Mouse (Mus musculus): Measurements from ENCODE around the gene Kcnq1. TPM values are rescaled to one million over a fixed set of nuclear protein-coding genes. Genes with fewer than 3 reads are reported as not detected.

Kcnq1 gene
- polyA plus RNA-seq, 1 experiment: 41.8 TPM

DNA sequence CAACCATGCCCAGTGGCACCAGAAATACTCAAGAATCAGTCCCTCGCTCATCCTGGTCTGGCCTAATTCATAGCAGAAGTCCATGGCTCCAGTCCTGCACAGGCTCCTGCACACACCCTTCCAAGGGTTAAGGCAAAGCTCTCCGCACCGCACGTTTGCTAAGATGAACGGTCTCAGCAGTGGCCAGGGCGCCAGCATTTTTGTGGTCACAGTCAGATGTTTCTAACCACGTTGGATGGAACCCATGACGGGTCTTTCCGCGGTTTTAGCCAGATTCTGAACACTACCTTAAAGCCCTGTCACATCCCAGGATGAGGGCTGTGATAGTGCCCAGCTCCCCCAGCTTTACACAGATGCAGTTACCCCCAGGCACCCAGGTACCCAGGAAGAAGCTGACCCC lies 293.6 kb downstream of the Kcnq1 start:
- H3K27me3 ChIP-seq (ENCODE audit: control insufficient read depth, insufficient read depth, low read length): no peaks in the 10 kb centered on the region
- 77% methylated on average over 10 of the region's 10 CpGs for WGBS
- H3K4me3 ChIP-seq (ENCODE audit: low read depth, low read length): no peak overlapping the region
- peaks cover 6% of the 10 kb centered on the region; the same call in 1 of the 2 replicates for H3K4me1 ChIP-seq (ENCODE audit: control insufficient read depth, insufficient read depth, insufficient read length, low read length)
- TF ChIP-seq CTCF (IDR thresholded peaks at IDR 0.05; ENCODE audit: extremely low read depth, insufficient read length, insufficient replicate concordance, low read depth, low read length): no peak
- no peak for TF ChIP-seq POLR2A (IDR thresholded peaks at IDR 0.05; ENCODE audit: low read depth, low read length)
- no peak overlapping the region for H3K27ac ChIP-seq (ENCODE audit: insufficient read depth, low read depth, low read length)
- no peaks in the 10 kb centered on the region for H3K36me3 ChIP-seq (ENCODE audit: control insufficient read depth, insufficient read depth, low read length)

DNA sequence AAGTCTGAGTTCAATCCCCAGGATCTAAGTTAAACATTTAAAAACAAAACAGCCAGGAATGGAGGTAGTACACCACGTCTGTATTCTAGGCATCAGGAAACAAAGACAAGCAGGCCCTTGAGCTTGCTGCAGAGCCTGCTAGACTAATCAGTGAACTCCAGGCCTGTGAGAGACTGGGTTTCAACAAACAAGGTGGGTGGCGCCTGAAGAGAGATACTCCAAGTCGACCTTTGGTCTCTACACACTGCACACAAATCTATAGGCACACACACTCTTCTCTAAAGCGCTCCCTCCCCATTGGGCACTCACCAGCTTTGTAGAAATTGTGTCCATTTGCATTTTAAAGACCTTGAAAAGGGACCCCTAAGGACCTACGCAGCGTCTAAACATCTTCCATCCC lies 294.4 kb downstream of the Kcnq1 start:
- Histone ChIP-seq H3K4me3 (ENCODE audit: low read depth, low read length) (no peak overlapping the region), H3K4me1 (ENCODE audit: control insufficient read depth, insufficient read depth, insufficient read length, low read length) (no peaks in the 10 kb centered on the region; the same call in 1 of the 2 replicates), H3K36me3 (ENCODE audit: control insufficient read depth, insufficient read depth, low read length) (no peaks in the 10 kb centered on the region), H3K27me3 (ENCODE audit: control insufficient read depth, insufficient read depth, low read length) (no peaks in the 10 kb centered on the region), H3K27ac (ENCODE audit: insufficient read depth, low read depth, low read length) (no peak overlapping the region)
- TF ChIP-seq CTCF (IDR thresholded peaks at IDR 0.05; ENCODE audit: extremely low read depth, insufficient read length, insufficient replicate concordance, low read depth, low read length) (no peak), POLR2A (IDR thresholded peaks at IDR 0.05; ENCODE audit: low read depth, low read length) (no peak)
- WGBS: 47% methylated on average over 6 of the region's 6 CpGs

DNA sequence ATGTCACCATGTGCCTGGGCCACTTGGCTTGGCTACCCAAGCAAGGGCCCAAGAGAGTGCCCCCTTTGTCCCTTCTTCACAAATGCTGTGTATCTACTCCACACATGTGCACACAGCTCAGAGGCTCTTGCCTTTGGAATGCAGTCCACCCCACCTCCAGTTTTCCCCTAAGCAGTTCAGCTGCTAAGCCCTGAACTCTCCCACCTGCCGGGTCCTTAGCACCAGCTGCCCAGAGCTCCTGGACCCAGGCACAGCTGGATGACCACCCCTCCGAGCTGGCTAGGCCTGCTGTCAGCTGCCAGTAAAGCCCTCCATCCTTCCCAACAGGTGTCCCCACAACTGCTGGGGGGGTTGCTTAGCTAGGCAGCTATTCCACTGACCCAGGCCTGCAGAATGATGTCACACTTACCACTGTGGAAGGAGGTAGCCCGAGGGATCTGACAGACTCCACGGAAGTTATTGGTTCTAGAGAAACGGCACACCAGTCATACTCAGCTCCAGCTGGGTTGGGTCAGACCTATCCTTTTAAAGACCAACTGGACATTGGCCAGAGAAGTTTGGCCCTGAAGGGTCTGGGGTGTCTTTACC lies 295.4 kb downstream of the Kcnq1 start:
- Histone ChIP-seq H3K4me1 (ENCODE audit: control insufficient read depth, insufficient read depth, insufficient read length, low read length) (no peaks in the 10 kb centered on the region), H3K36me3 (ENCODE audit: control insufficient read depth, insufficient read depth, low read length) (no peaks in the 10 kb centered on the region), H3K4me3 (ENCODE audit: low read depth, low read length) (no peak overlapping the region), H3K27me3 (ENCODE audit: control insufficient read depth, insufficient read depth, low read length) (no peaks in the 10 kb centered on the region), H3K27ac (ENCODE audit: insufficient read depth, low read depth, low read length) (no peak overlapping the region)
- 81% methylated on average over 5 of the region's 5 CpGs for WGBS
- TF ChIP-seq CTCF (IDR thresholded peaks at IDR 0.05; ENCODE audit: extremely low read depth, insufficient read length, insufficient replicate concordance, low read depth, low read length) (no peak), POLR2A (IDR thresholded peaks at IDR 0.05; ENCODE audit: low read depth, low read length) (no peak)

DNA sequence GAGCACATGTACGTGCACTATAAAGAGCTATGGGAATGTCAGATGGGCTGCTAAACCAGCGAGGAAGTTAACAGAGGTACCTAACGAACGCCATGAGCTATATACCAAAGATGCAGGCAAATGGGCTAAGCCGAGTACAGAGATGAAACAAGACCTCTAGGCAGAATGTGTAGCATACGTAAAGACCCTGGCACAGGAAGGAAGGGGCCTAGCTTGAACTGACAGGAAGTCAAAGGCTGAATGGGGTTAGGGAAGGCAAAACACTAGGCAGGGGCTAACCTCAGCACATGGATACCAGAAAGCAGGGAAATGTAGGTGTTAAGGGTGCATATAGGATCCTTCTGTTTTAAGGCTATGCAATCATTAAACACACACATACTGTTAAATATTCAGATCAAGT lies 298.1 kb downstream of the Kcnq1 start:
- Histone ChIP-seq H3K4me3 (ENCODE audit: low read depth, low read length) (no peak overlapping the region), H3K4me1 (ENCODE audit: control insufficient read depth, insufficient read depth, insufficient read length, low read length) (no peaks in the 10 kb centered on the region), H3K27me3 (ENCODE audit: control insufficient read depth, insufficient read depth, low read length) (no peaks in the 10 kb centered on the region), H3K27ac (ENCODE audit: insufficient read depth, low read depth, low read length) (no peak overlapping the region), H3K36me3 (ENCODE audit: control insufficient read depth, insufficient read depth, low read length) (no peaks in the 10 kb centered on the region)
- TF ChIP-seq CTCF (IDR thresholded peaks at IDR 0.05; ENCODE audit: extremely low read depth, insufficient read length, insufficient replicate concordance, low read depth, low read length) (no peak), POLR2A (IDR thresholded peaks at IDR 0.05; ENCODE audit: low read depth, low read length) (no peak)
- WGBS: 84% methylated on average over 6 of the region's 6 CpGs

DNA sequence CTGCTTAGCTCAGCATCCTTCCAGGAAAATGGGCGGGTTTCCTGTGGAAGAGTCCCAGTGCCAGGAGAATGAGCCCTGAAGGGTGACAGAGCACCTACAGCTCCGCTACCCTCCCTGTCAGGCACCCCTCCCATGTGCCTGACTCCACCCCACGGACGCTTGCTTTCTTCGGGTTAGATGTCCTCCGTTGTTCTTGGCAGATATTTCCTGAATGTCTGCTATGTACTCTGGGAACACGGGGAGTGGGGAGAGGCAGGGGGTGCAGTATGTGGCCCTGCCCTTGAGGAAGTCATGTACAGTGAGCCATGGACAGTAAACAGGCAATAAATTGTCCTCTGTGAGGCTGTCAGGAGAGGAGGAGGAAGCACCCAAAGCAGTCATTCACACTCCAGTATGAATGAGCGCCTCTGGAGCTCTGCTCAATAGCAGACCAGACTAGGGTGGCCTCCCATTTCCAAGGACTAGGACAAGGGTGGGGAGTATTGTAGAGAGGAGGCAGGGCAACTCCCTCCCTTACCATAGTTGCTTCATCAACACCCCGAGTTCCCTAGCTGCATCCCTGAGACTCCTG lies 301.9 kb downstream of the Kcnq1 start:
- Histone ChIP-seq H3K36me3 (ENCODE audit: control insufficient read depth, insufficient read depth, low read length) (no peaks in the 10 kb centered on the region), H3K27me3 (ENCODE audit: control insufficient read depth, insufficient read depth, low read length) (no peaks in the 10 kb centered on the region), H3K4me3 (ENCODE audit: low read depth, low read length) (no peak overlapping the region), H3K4me1 (ENCODE audit: control insufficient read depth, insufficient read depth, insufficient read length, low read length) (no peaks in the 10 kb centered on the region), H3K27ac (ENCODE audit: insufficient read depth, low read depth, low read length) (no peak overlapping the region)
- TF ChIP-seq CTCF (IDR thresholded peaks at IDR 0.05; ENCODE audit: extremely low read depth, insufficient read length, insufficient replicate concordance, low read depth, low read length): no peak
- TF ChIP-seq POLR2A (IDR thresholded peaks at IDR 0.05; ENCODE audit: low read depth, low read length): no peak; the same call in 1 of the 2 replicates
- WGBS: 31% methylated on average over 9 of the region's 9 CpGs

DNA sequence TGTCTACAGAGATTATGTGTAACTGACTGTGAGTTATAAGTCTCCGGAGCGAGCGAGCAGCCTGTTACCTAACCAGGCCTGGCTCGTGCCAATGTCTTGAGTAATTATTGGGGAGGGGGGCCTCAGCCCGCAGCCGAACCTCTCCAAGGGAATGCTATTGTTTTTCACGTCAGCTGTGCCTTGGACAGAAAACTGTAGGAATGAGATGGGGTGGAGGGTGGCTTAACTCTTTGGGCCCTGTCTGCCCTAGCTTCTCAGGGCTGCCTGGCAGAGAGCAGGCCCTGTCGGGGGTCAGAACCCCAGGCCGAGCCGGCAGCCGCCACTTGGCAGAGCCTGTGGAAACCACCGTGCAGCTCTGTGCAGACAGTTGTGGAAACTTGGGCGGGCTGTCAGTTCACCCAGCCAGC lies 302.5 kb downstream of the Kcnq1 start:
- no peak for TF ChIP-seq CTCF (IDR thresholded peaks at IDR 0.05; ENCODE audit: extremely low read depth, insufficient read length, insufficient replicate concordance, low read depth, low read length)
- TF ChIP-seq POLR2A (IDR thresholded peaks at IDR 0.05; ENCODE audit: low read depth, low read length): no peak
- no peak overlapping the region for H3K4me3 ChIP-seq (ENCODE audit: low read depth, low read length)
- no peaks in the 10 kb centered on the region for H3K36me3 ChIP-seq (ENCODE audit: control insufficient read depth, insufficient read depth, low read length)
- no peak overlapping the region for H3K27ac ChIP-seq (ENCODE audit: insufficient read depth, low read depth, low read length)
- H3K27me3 ChIP-seq (ENCODE audit: control insufficient read depth, insufficient read depth, low read length): no peaks in the 10 kb centered on the region
- no peaks in the 10 kb centered on the region for H3K4me1 ChIP-seq (ENCODE audit: control insufficient read depth, insufficient read depth, insufficient read length, low read length)
- 83% methylated on average over 13 of the region's 13 CpGs for WGBS

DNA sequence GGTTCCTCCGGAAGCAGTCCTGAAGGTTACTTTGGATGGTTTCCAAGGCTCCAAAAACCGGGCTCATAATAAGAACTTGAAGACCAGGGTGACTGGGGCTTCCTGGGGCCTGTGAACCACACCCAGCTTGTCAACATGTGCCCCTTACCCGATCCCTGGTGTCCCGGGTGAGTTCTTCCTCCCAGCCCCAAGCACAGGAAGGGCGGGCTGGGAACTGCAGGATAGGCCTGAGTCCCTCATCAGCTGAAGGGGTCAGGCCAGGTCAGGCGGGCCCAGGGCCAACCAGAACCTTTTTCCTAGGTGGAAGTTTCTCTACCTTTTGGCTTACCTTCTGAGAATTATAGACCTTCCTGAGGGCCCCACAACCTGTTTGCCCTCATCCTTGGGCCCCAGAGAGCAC lies 306.4 kb downstream of the Kcnq1 start:
- WGBS: 50% methylated on average over 6 of the region's 6 CpGs
- no peak for TF ChIP-seq POLR2A (IDR thresholded peaks at IDR 0.05; ENCODE audit: low read depth, low read length)
- no peak for TF ChIP-seq CTCF (IDR thresholded peaks at IDR 0.05; ENCODE audit: extremely low read depth, insufficient read length, insufficient replicate concordance, low read depth, low read length)
- Histone ChIP-seq H3K4me1 (ENCODE audit: control insufficient read depth, insufficient read depth, insufficient read length, low read length) (no peaks in the 10 kb centered on the region; the same call in 1 of the 2 replicates), H3K36me3 (ENCODE audit: control insufficient read depth, insufficient read depth, low read length) (no peaks in the 10 kb centered on the region), H3K4me3 (ENCODE audit: low read depth, low read length) (no peak overlapping the region), H3K27me3 (ENCODE audit: control insufficient read depth, insufficient read depth, low read length) (no peaks in the 10 kb centered on the region), H3K27ac (ENCODE audit: insufficient read depth, low read depth, low read length) (no peak overlapping the region)
